Mouse (Mus musculus) olfactory bulb, adult 2 months (tissue): ENCODE results near the gene Anks1b. TPM values are rescaled to one million over a fixed set of nuclear protein-coding genes. Genes with fewer than 3 reads are reported as not detected.

Experiments
- H3K27ac ChIP-seq: fragments of 200-500 bp; 2 replicates; pipeline ENCODE4 v1.5.1; 2012; ENCODE audit warnings: low read depth, low read length; ENCODE audit not compliant: insufficient read depth
- H3K4me1 ChIP-seq: fragments of 200-500 bp; 2 replicates; pipeline ENCODE4 v1.6.1; 2012; ENCODE audit warnings: low read length; ENCODE audit not compliant: control insufficient read depth, insufficient read depth
- H3K4me3 ChIP-seq: fragments of 200-500 bp; 2 replicates; pipeline ENCODE4 v1.5.1; 2012; ENCODE audit warnings: mild to moderate bottlenecking, low read depth, low read length, moderate library complexity; ENCODE audit not compliant: insufficient read depth
- CTCF ChIP-seq: fragments of 200-500 bp; IDR thresholded peaks from 2 replicates; pipeline ENCODE4 v1.5.1; 2012; ENCODE audit warnings: low read depth, mild to moderate bottlenecking, low read length, moderate library complexity; ENCODE audit not compliant: insufficient read depth
- POLR2A ChIP-seq: fragments of 200-500 bp; IDR thresholded peaks from 2 replicates; pipeline ENCODE4 v1.6.1; 2012; ENCODE audit warnings: mild to moderate bottlenecking, low read depth, low read length, moderate library complexity; ENCODE audit not compliant: insufficient read depth
- WGBS: fragments of 180-500 bp; shearing (Covaris S2); methylation state at CpG from one replicate; pipeline ENCODE4 v1.1.7; 2018; 5-methylcytosine and 5-hydroxymethylcytosine counted together
- polyA plus RNA-seq: library from polyadenylated mRNA; stranded (reverse); fragments of >200 nt; gene quantifications from 2 replicates; pipeline ENCODE4 v1.2.4, GENCODE M21; 2012; ENCODE audit warnings: low replicate concordance; ENCODE audit not compliant: missing spikeins, insufficient read depth, insufficient read length

Gene Anks1b
- polyA plus RNA-seq, 1 experiment = not detected

- H3K27ac ChIP-seq = no peak overlapping the region
- no peaks in the 10 kb centered on the region for H3K4me1 ChIP-seq
- 69% methylated on average over 4 of the region's 4 CpGs for WGBS
- no peak overlapping the region for H3K4me3 ChIP-seq
- no peak for TF ChIP-seq CTCF
These were observed 5.1 kb upstream of the Anks1b start for GRCm38 (mm10) chr10:89868211-89868610.

- Histone ChIP-seq H3K27ac (no peak overlapping the region), H3K4me3 (no peak overlapping the region), H3K4me1 (no peaks in the 10 kb centered on the region)
- WGBS = 83% methylated on average over 3 of the region's 3 CpGs
- TF ChIP-seq CTCF (no peak), POLR2A (no peak)
These were observed 4.5 kb upstream of the Anks1b start for GRCm38 (mm10) chr10:89868836-89869235.

DNA sequence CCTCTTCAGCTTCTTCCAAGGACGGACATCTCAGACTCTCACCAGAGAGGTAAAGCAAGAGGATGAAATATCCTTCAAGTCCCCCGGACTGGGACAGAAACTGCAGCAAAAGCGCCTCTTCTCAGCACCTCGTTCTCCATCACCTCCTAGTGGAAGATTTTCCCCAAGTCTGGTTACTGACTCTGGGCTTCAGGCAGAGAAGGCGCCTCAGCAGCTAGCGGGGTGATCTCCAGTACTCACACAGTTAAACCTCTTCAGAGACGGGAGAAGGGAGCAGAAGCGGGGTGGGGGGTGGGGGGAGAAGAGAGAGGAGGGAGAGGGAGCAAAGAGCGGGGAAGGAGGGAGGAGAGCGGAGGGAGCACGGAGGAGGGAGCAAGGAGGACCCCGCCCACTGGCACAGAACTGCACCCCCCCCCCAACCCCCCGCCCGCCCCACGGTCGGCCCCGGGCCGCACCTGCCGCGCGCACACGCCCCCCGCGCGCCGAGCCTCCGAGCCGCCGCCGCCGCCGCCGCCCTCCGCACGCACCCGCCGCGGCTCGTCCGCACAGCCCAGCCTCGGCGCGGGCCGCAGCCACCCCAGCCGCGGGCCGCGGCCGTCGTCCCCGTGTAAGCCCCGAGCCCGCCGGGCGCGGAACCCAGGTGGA, 686 bp upstream of the Anks1b start:
- WGBS = 7% methylated on average over 46 of the region's 56 CpGs
- Histone ChIP-seq H3K4me3 (peak overlapping the region; percentile 64), H3K4me1 (no peaks in the 10 kb centered on the region), H3K27ac (peak overlapping the region; percentile 85)
- TF ChIP-seq CTCF (no peak), POLR2A (peak; percentile 15; the same call in 1 of the 2 replicates)

GRCm38 (mm10) chr10:89874036-89874435, 727 bp downstream of the Anks1b start:
- no peak for TF ChIP-seq CTCF
- Histone ChIP-seq H3K27ac (0 out of 2 replicates have a peak overlapping the region, but pooled peaks have one; percentile 85), H3K4me3 (peak overlapping the region; percentile 46)

DNA sequence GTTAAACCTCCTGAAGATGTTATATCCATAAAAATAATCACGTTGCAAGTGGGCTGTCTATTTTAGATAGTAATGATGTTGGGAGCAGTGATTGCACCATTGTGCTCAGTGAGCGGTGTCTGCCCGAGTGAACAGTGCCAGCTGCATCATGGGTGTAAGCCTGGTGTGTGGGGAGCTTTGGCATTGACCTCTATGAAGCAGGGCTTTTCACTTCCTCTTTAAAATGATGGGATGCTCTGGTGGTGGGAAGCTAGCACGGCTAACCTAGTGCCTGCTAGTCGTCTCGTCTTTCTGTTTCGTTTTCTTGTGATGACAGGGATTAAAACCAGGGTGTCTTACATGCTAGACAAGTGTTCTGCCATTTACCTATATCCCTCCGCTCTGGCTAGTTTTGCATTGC, 10.3 kb downstream of the Anks1b start:
- no peaks in the 10 kb centered on the region for H3K4me1 ChIP-seq
- TF ChIP-seq POLR2A (no peak), CTCF (no peak)
- H3K4me3 ChIP-seq = no peak overlapping the region
- no peak overlapping the region for H3K27ac ChIP-seq
- WGBS = 81% methylated on average over 8 of the region's 8 CpGs

More at GRCm38 (mm10) chr10:89874036-89874435, 727 bp downstream of the Anks1b start:
- WGBS = 4% methylated on average over 8 of the region's 8 CpGs
- no peaks in the 10 kb centered on the region for H3K4me1 ChIP-seq

GRCm38 (mm10) chr10:89902720-89903337, 29.5 kb downstream of the Anks1b start:
- Histone ChIP-seq H3K27ac (no peak overlapping the region), H3K4me3 (no peak overlapping the region), H3K4me1 (no peaks in the 10 kb centered on the region)
- WGBS = 70% methylated on average over 7 of the region's 7 CpGs
- TF ChIP-seq POLR2A = no peak
- TF ChIP-seq CTCF = no peak

DNA sequence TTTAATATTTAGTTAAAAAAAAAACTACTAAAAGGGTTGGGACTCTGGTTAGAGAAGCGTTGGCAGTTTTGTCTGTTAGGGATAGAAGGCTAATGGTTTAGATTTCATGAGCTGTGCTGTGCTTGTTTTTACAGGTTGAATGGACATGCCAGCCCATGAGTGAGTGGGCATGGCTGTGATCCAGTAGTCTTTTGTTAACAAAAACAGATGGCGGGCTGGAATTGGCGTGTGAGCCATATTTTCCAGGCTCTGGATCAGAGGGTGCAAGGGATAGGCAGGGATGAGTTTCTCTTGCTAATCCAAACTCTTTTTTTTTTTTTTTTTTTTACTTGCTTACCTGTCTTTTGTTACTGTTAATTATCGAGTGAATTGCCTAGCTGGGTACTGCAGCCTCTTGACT, 38.6 kb downstream of the Anks1b start:
- no peak overlapping the region for H3K4me3 ChIP-seq
- 70% methylated on average over 4 of the region's 4 CpGs for WGBS
- TF ChIP-seq CTCF (no peak), POLR2A (no peak)
- H3K4me1 ChIP-seq = no peaks in the 10 kb centered on the region
- no peak overlapping the region for H3K27ac ChIP-seq

DNA sequence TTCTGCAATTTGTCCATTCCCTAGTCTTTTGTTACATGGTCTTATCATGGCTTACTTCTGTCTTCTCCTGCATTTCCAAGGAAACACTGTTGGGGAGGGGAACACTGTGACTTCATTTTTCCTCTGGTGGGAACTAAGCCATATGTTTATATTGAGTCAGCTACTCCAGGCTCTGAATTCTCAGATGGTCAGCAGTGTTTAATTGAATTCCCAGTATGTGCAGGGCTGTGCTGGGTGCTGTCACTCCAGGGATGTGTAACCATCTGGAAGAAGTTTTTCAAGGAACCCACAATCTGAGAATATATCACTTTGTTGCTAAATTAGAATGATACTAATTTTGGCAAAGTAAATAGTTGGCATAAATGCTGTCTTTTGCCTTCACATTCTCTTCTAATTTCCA, 39.9 kb downstream of the Anks1b start:
- no peak for TF ChIP-seq POLR2A
- no peak for TF ChIP-seq CTCF
- H3K27ac ChIP-seq = no peak overlapping the region
- H3K4me3 ChIP-seq = no peak overlapping the region
- no peaks in the 10 kb centered on the region for H3K4me1 ChIP-seq

DNA sequence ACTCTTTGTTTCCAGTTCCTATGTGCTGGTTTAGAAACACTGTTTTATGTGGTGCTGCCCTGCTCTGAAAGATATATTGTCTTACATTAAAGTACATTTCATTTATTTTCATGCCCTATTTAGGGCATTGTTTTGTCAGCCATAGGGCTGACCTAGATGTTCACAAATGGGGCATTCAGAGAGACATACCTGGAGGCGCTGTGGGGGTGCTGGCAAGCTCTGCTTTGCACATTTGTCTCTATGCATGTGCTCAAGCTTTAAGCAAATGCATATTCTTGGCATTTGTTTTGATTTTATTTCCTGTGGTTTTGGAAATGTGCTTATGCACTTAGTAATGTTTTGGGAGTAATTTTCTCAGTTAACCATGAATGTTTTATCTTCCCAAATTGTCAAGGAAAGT, 43.8 kb downstream of the Anks1b start:
- no peak overlapping the region for H3K27ac ChIP-seq
- 80% methylated on average over 1 of the region's 1 CpGs for WGBS
- H3K4me1 ChIP-seq = no peaks in the 10 kb centered on the region
- TF ChIP-seq POLR2A (no peak), CTCF (no peak)
- no peak overlapping the region for H3K4me3 ChIP-seq
